Comparison of ENCODE assay signal across 8 mouse cellular contexts in the genomic region with DNA sequence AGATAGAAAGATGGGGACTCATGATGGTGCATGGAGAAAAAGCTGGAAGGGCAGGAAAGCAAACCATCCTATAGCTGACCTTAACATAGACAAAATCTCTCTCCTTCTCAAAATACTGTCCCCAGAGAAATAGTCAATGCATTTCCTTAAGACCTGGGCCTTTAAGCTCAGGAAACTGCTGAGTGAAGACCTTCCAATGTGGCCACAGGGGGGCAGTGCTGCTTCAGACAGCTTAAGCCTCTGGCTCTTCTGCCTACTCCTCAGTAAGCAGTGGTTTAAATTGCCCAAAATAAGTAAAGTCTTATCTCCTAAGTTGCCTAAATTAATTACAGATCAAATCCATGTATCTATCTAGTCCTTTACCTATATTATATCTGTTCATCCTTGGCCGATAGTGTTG.
DNase-seq lines count a peak whose midpoint lies in the region; ATAC-seq and TF ChIP-seq lines count a peak whose summit lies in the region.
"Not testable (repeated sequence)": the region's sequence is repeated elsewhere in the genome, so short reads cannot be mapped to it uniquely, and the experiment has no call there.

No protein-coding gene starts in this region.

- H3K27me3 ChIP-seq in midbrain, postnatal 0 days (ENCODE audit: insufficient read depth, low read length), result not testable (repeated sequence)

- WGBS in midbrain, postnatal 0 days, result 89% methylated on average over 1 of the region's 1 CpGs

- H3K36me3 ChIP-seq in midbrain, postnatal 0 days (ENCODE audit: insufficient read depth, low read length), result not testable (repeated sequence)

- H3K4me3 ChIP-seq in midbrain, postnatal 0 days (ENCODE audit: low read depth, low read length), result not testable (repeated sequence)

- not testable (repeated sequence) for H3K4me2 ChIP-seq in midbrain, postnatal 0 days (ENCODE audit: low read depth, low read length, poor library complexity, severe bottlenecking)

- peak; percentile 36 for DNase-seq in 416B (ENCODE audit: low read depth)
- peak; percentile 43 for DNase-seq in T-cell, adult 2 months (ENCODE audit: low spot score)
- DNase-seq in cerebellum, postnatal 14 days, result peak; percentile 2 to 14
- peak; percentile 14 for DNase-seq in forelimb bud, embryonic 11.5 days (ENCODE audit: low read depth, low spot score)
- DNase-seq in kidney, adult 8-10 months, result peak; percentile 1 to 36
- peak; percentile 26 for DNase-seq in liver
- DNase-seq in midbrain, postnatal 0 days (ENCODE audit: low spot score), result peak; percentile 20
- DNase-seq in thymus, postnatal 0 days (ENCODE audit: low spot score), result peak; percentile 84

- not testable (repeated sequence) for H3K27ac ChIP-seq in midbrain, postnatal 0 days (ENCODE audit: low read depth, low read length)

- not testable (repeated sequence) for H3K4me1 ChIP-seq in midbrain, postnatal 0 days (ENCODE audit: insufficient read depth, low read length)

- TF ChIP-seq CTCF in midbrain, postnatal 0 days (IDR thresholded peaks at IDR 0.05), result peak; percentile 47

- H3K9me3 ChIP-seq in midbrain, postnatal 0 days (ENCODE audit: low read length), result not testable (repeated sequence)

- not testable (repeated sequence) for H3K9ac ChIP-seq in midbrain, postnatal 0 days (replicated peaks; ENCODE audit: low read length, poor library complexity, severe bottlenecking)

- ATAC-seq in midbrain, postnatal 0 days (ENCODE audit: low FRiP score), result not testable (repeated sequence)

Comparison
In these comparisons a context has a peak if more than half of its experiments do, and no peak if none do; other contexts are left out.
1. DNase-seq: peak in every context shown above with its lines; median percentile 84 in thymus, postnatal 0 days; 43 in T-cell, adult 2 months; 36 in 416B; 26 in liver; 20 in midbrain, postnatal 0 days; 18 in kidney, adult 8-10 months; 14 in forelimb bud, embryonic 11.5 days; 8 in cerebellum, postnatal 14 days.